Mouse (Mus musculus) liver, postnatal 0 days (tissue): ENCODE measurements at regions not wholly inside any gene's neighbourhood (a gene's known extent, or its start where the extent isn't known, plus 50 kb on each side); places are given as distances from the start of the nearest gene placed in this dataset.

Experiments
- ATAC-seq: fragments of 200-750 bp; cut with Nextera tagmentation; 2 replicates; pipeline ENCODE4 v1.8.0; 2017; ENCODE audit warnings: mild to moderate bottlenecking, moderate library complexity
- DNase-seq: peaks from one replicate; pipeline ENCODE4 v3.0.0-alpha.2; 2016
- H3K27ac ChIP-seq: fragments of 300-500 bp; sonication (generic); 2 replicates; pipeline ENCODE4 v1.5.1; 2014; ENCODE audit warnings: antibody characterized with exemption, moderate library complexity, mild to moderate bottlenecking, low read depth
- H3K27me3 ChIP-seq: fragments of 300-500 bp; sonication (generic); 2 replicates; pipeline ENCODE4 v1.6.1; 2014; ENCODE audit warnings: low read length, control low read depth, mixed read lengths; ENCODE audit not compliant: insufficient read depth
- H3K36me3 ChIP-seq: fragments of 300-500 bp; sonication (generic); replicated peaks from 2 replicates; pipeline ENCODE4 v1.6.1; 2014; ENCODE audit warnings: mild to moderate bottlenecking, control low read depth, low read length, moderate library complexity, mixed read lengths; ENCODE audit not compliant: insufficient read depth
- H3K4me1 ChIP-seq: fragments of 300-500 bp; sonication (generic); 2 replicates; pipeline ENCODE4 v1.6.1; 2014; ENCODE audit warnings: antibody characterized with exemption, mild to moderate bottlenecking, control low read depth; ENCODE audit not compliant: insufficient read depth
- H3K4me2 ChIP-seq: fragments of 300-500 bp; sonication (generic); 2 replicates; pipeline ENCODE4 v1.6.1; 2014; ENCODE audit warnings: low read depth, mild to moderate bottlenecking, low read length, moderate library complexity, mixed read lengths
- H3K4me3 ChIP-seq: fragments of 300-500 bp; sonication (generic); 2 replicates; pipeline ENCODE4 v1.5.1; 2014; ENCODE audit warnings: low read depth, low read length
- H3K9ac ChIP-seq: fragments of 300-500 bp; sonication (generic); replicated peaks from 2 replicates; pipeline ENCODE4 v1.6.1; 2014; ENCODE audit warnings: mild to moderate bottlenecking, moderate library complexity
- H3K9me3 ChIP-seq: fragments of 300-500 bp; sonication (generic); 2 replicates; pipeline ENCODE4 v1.6.1; 2016; ENCODE audit warnings: mild to moderate bottlenecking, control low read depth, low read length, mixed read lengths
- CTCF ChIP-seq: sonication (generic); IDR thresholded peaks from 2 replicates; pipeline ENCODE4 v1.5.1; 2016; ENCODE audit warnings: antibody characterized with exemption, low read depth
- EP300 ChIP-seq: IDR thresholded peaks from 2 replicates; pipeline ENCODE4 v1.6.1; 2016; ENCODE audit warnings: antibody characterized with exemption, low read depth, mild to moderate bottlenecking
- WGBS: fragments of 180-500 bp; shearing (Covaris S2); extraction: QIAGEN DNeasy Blood & Tissue Kit; methylation state at CpG from one replicate; pipeline ENCODE4 v1.1.7; 2014; ENCODE audit not compliant: insufficient replicate concordance; 5-methylcytosine and 5-hydroxymethylcytosine counted together

DNA sequence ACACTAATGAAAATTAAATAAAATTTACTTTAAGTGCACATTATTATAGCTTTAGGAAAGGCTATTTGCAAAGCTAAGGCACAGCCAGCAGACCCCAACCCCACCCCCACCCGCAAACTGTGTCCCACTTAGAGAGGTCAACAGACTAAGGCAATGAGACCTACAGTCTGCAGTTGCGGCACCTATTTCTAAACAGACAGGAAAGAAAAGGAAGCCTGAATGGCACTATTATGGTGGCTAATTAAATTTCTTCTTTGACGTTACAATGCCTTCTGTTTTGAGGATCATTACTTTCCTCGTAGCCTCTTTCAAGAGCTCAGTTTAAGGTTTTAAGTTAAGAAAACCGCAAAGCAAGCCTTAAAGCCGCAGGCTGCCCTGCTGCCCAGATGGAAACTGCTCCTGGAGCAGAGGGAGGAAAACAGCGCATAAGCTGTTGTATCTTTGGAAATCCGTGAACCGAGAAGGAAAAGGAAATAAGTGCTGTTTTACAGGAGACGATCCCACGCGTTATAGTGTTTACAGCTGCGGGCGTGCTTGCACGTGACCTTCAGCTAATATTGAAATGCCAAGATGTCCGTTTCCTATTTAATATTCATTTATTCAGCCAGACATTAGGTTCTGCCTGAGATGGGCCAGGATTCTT is 117.8 kb upstream of the Ldb2 start:
- no peak overlapping the region for H3K4me3 ChIP-seq
- H3K4me1 ChIP-seq, result no peaks in the 10 kb centered on the region
- no peak overlapping the region for H3K27ac ChIP-seq
- no peaks in the 10 kb centered on the region for H3K27me3 ChIP-seq
- ATAC-seq (no peak), DNase-seq (no peak)
- 56% methylated on average over 16 of the region's 16 CpGs for WGBS
- no peak for TF ChIP-seq CTCF
- no peak for TF ChIP-seq EP300
- H3K9me3 ChIP-seq, result no peaks in the 10 kb centered on the region
- H3K4me2 ChIP-seq, result no peak overlapping the region
- H3K9ac ChIP-seq, result no peak overlapping the region
- H3K36me3 ChIP-seq, result no peaks in the 10 kb centered on the region

DNA sequence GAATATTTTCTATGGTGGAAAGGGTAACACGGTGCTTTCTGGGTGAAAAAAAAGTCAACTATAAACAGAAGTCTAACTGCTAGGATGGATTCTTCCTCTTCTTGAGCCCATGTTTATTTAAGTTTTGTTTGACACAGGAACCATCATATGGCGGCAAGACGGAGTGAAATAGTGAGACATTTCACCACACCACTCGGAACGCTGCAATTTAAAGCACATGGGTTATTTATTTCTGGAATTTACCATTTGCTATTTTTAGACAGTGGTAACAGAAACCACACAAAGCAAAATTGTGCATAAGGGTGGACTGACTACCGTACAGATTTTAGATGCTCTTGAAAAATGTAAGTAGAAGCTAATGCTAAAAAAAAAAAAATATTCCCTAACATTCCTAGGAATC is 103.1 kb upstream of the Ldb2 start:
- 57% methylated on average over 6 of the region's 6 CpGs for WGBS
- TF ChIP-seq EP300 (no peak), CTCF (no peak)
- H3K36me3 ChIP-seq, result no peaks in the 10 kb centered on the region
- H3K27me3 ChIP-seq, result no peaks in the 10 kb centered on the region
- no peak overlapping the region for H3K4me3 ChIP-seq
- ATAC-seq, result no peak
- no peak overlapping the region for H3K27ac ChIP-seq
- DNase-seq, result no peak
- no peak overlapping the region for H3K9ac ChIP-seq
- no peak overlapping the region for H3K4me2 ChIP-seq
- no peaks in the 10 kb centered on the region for H3K9me3 ChIP-seq
- H3K4me1 ChIP-seq, result no peaks in the 10 kb centered on the region

DNA sequence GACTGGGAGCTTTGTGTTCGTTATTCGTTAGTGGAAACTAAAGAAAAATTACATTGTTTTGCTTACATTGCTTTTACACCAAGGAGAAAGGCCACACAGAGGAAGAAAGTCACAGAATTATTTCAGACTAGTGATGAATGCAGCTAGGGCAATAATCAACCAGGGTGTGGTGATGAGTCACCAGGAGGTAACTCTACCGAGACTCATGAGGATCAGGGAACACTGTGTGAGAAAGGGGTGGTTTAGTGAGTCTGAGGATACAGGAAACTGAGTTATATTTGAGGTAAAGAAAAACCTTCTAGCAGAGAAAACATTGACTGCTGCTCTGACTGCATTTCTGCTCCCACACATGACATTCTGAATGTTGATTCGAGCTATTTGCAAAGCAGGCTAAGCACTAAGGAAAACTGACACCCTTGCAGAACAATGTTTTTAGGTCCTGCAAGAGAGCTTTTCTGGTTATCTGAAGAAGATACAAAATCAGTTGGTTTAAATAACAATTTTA is 87.1 kb upstream of the Ldb2 start:
- Histone ChIP-seq H3K4me1 (no peaks in the 10 kb centered on the region), H3K27ac (no peak overlapping the region), H3K36me3 (no peaks in the 10 kb centered on the region), H3K9ac (no peak overlapping the region), H3K9me3 (no peaks in the 10 kb centered on the region), H3K4me2 (no peak overlapping the region), H3K4me3 (no peak overlapping the region), H3K27me3 (no peaks in the 10 kb centered on the region)
- ATAC-seq (no peak), DNase-seq (no peak)
- TF ChIP-seq CTCF (no peak), EP300 (no peak)
- WGBS, result 58% methylated on average over 4 of the region's 4 CpGs

DNA sequence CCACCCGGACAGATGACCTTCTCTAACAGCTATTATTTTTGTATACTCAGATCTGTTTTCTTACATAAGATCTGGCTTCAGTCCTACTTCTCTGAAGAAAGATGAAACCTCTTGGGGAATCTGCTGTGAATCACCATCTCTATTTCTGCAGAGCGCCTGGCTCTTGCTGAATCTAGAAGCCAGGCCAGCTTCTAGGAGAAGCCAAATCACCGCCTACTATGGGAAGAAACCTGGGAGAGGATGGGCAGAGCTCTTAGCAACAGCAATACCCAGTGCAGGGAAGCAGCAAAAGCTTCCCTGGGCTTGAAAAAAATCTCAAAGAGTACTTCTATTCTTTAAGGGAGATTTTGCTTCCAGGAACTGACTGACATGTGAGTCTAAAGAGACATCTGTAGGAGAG is 77.5 kb upstream of the Ldb2 start:
- WGBS, result 68% methylated on average over 3 of the region's 3 CpGs
- Histone ChIP-seq H3K36me3 (no peaks in the 10 kb centered on the region), H3K4me1 (no peaks in the 10 kb centered on the region), H3K27me3 (no peaks in the 10 kb centered on the region), H3K4me2 (no peak overlapping the region), H3K4me3 (no peak overlapping the region), H3K27ac (no peak overlapping the region), H3K9ac (no peak overlapping the region), H3K9me3 (no peaks in the 10 kb centered on the region)
- TF ChIP-seq CTCF, result no peak
- DNase-seq, result no peak
- ATAC-seq, result no peak

DNA sequence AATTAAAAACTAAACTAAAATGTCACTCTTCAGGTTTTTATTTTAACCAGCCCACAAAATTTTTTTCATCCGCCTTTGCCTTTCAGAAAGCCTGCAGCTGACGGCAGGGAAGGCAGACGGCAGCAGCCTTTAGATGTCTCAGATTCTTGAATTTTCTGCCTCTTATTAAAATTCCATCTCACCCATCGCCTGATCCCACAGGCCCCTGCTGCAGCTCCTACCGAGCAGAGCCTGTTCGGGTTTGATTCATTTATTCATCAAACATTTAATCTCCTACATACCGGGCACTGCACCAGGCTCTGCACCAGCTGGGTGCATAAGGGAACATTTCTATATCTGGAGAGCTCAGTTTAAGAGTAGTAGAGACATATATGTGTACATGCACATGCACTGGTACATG is 72.8 kb upstream of the Ldb2 start:
- ATAC-seq (no peak), DNase-seq (no peak)
- Histone ChIP-seq H3K27ac (no peak overlapping the region), H3K27me3 (no peaks in the 10 kb centered on the region), H3K4me3 (no peak overlapping the region), H3K4me2 (no peak overlapping the region), H3K9ac (no peak overlapping the region), H3K36me3 (no peaks in the 10 kb centered on the region), H3K4me1 (no peaks in the 10 kb centered on the region), H3K9me3 (no peaks in the 10 kb centered on the region)
- WGBS, result 79% methylated on average over 7 of the region's 7 CpGs
- TF ChIP-seq EP300 (no peak), CTCF (no peak)

DNA sequence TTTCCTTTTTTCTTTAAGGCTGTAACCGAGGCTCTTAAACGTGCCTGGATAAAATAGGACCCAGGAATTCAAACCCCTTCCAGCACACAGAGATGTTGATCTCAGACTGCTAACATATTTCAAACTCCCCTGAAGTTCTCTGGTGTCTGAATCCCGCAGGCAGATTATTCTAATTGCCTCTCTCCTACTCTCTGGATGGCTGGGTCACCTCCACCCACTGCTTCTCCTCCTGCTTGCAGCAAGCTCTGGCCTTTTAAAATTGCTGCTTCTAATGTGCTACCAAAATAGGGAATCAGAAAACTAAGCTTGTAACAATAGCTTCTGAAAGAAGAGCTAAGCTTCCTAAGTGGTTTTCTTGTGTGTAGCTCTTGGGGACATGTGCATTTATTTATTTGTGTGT is 64.4 kb upstream of the Ldb2 start:
- H3K36me3 ChIP-seq, result no peaks in the 10 kb centered on the region
- 43% methylated on average over 3 of the region's 3 CpGs for WGBS
- no peak for ATAC-seq

DNA sequence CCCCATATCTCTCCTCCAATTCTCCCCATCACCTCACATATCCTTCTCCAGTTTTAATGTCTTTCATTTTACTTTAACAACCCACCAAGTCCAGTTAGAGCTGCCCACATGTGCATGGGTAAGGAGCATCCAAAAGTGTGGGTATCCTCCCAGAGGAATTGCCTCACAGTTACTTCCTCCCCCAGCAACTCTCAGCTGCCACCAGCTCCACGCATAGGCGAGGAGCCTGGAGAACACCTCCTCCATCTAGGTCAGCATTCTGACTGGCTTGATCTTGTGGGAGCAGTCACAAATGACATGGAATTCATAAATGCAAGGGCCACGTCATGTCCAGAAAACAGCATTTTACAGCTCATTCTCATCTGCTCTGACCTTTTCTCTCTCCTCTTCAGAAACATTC is 63.9 kb upstream of the Ldb2 start:
- H3K36me3 ChIP-seq, result no peaks in the 10 kb centered on the region
- H3K9ac ChIP-seq, result no peak overlapping the region
- H3K9me3 ChIP-seq, result no peaks in the 10 kb centered on the region
- H3K27me3 ChIP-seq, result no peaks in the 10 kb centered on the region
- no peaks in the 10 kb centered on the region for H3K4me1 ChIP-seq
- WGBS, result 62% methylated on average over 3 of the region's 3 CpGs
- H3K4me2 ChIP-seq, result no peak overlapping the region
- DNase-seq, result no peak
- TF ChIP-seq EP300 (no peak), CTCF (no peak)
- H3K4me3 ChIP-seq, result no peak overlapping the region
- H3K27ac ChIP-seq, result no peak overlapping the region
- no peak for ATAC-seq

More for the DNA sequence above, 64.4 kb upstream of the Ldb2 start:
- Histone ChIP-seq H3K9ac (no peak overlapping the region), H3K4me3 (no peak overlapping the region), H3K9me3 (no peaks in the 10 kb centered on the region), H3K27me3 (no peaks in the 10 kb centered on the region), H3K4me2 (no peak overlapping the region), H3K4me1 (no peaks in the 10 kb centered on the region), H3K27ac (no peak overlapping the region)
- DNase-seq, result no peak
- no peak for TF ChIP-seq CTCF
- no peak for TF ChIP-seq EP300
